Mouse (Mus musculus) embryo, embryonic 10.5 days (tissue): ENCODE measurements around the gene Ppp2r1b.
"Not testable (repeated sequence)": the region's sequence is repeated elsewhere in the genome, so short reads cannot be mapped to it uniquely, and the experiment has no call there.

ENCODE experiments used
- DNase-seq: peaks from one replicate; pipeline ENCODE4 v3.0.0-alpha.2; 2015; ENCODE audit warnings: low spot score

The Ppp2r1b gene

GRCm38 (mm10) chr9:50845081-50845480, at the start of gene Ppp2r1b:
Gene Ppp2r1b, plus strand, starts transcription at chr9:50845301.
- no peak for DNase-seq

GRCm38 (mm10) chr9:50796776-50797175, 48.3 kb upstream of the Ppp2r1b start:
- DNase-seq: no peak

- DNase-seq: no peak
Observed at GRCm38 (mm10) chr9:50797641-50798040, 47.5 kb upstream of the Ppp2r1b start.

- DNase-seq: no peak
Observed at GRCm38 (mm10) chr9:50798368-50798767, 46.7 kb upstream of the Ppp2r1b start.

GRCm38 (mm10) chr9:50800985-50801384, 44.1 kb upstream of the Ppp2r1b start:
- peak; percentile 73 for DNase-seq

- DNase-seq: no peak
Observed at GRCm38 (mm10) chr9:50803055-50803671, 41.9 kb upstream of the Ppp2r1b start.

GRCm38 (mm10) chr9:50808471-50808870, 36.6 kb upstream of the Ppp2r1b start:
- no peak for DNase-seq

GRCm38 (mm10) chr9:50809146-50809545, 36.0 kb upstream of the Ppp2r1b start:
- no peak for DNase-seq

- no peak for DNase-seq
Observed at GRCm38 (mm10) chr9:50811187-50811586, 33.9 kb upstream of the Ppp2r1b start.

GRCm38 (mm10) chr9:50811746-50812145, 33.4 kb upstream of the Ppp2r1b start:
- no peak for DNase-seq

GRCm38 (mm10) chr9:50813796-50814195, 31.3 kb upstream of the Ppp2r1b start:
- no peak for DNase-seq

- no peak for DNase-seq
Observed at GRCm38 (mm10) chr9:50815666-50816065, 29.4 kb upstream of the Ppp2r1b start.

- DNase-seq: no peak
Observed at GRCm38 (mm10) chr9:50816512-50816911, 28.6 kb upstream of the Ppp2r1b start.

GRCm38 (mm10) chr9:50818050-50818449, 27.1 kb upstream of the Ppp2r1b start:
- DNase-seq: no peak

- DNase-seq: no peak
Observed at GRCm38 (mm10) chr9:50819716-50820115, 25.4 kb upstream of the Ppp2r1b start.

- DNase-seq: no peak
Observed at GRCm38 (mm10) chr9:50821651-50822050, 23.4 kb upstream of the Ppp2r1b start.

- no peak for DNase-seq
Observed at GRCm38 (mm10) chr9:50822216-50822615, 22.9 kb upstream of the Ppp2r1b start.

- DNase-seq: no peak
Observed at GRCm38 (mm10) chr9:50823779-50824453, 21.2 kb upstream of the Ppp2r1b start.

- DNase-seq: no peak
Observed at GRCm38 (mm10) chr9:50831514-50831913, 13.6 kb upstream of the Ppp2r1b start.

GRCm38 (mm10) chr9:50832162-50832561, 12.9 kb upstream of the Ppp2r1b start:
- DNase-seq: no peak

- not testable (repeated sequence) for DNase-seq
Observed at GRCm38 (mm10) chr9:50832582-50832981, 12.5 kb upstream of the Ppp2r1b start.

GRCm38 (mm10) chr9:50833786-50834185, 11.3 kb upstream of the Ppp2r1b start:
- DNase-seq: no peak

GRCm38 (mm10) chr9:50835068-50835705, 9.9 kb upstream of the Ppp2r1b start:
- no peak for DNase-seq
